Mouse (Mus musculus) limb, embryonic 10.5 days (tissue): ENCODE measurements at regions not wholly inside any gene's neighbourhood (a gene's known extent, or its start where the extent isn't known, plus 50 kb on each side); places are given as distances from the start of the nearest gene placed in this dataset.

Experiments
- DNase-seq: peaks from one replicate; pipeline ENCODE4 v3.0.0-alpha.2; 2017; ENCODE audit warnings: low spot score
- H3K27ac ChIP-seq: fragments of 300-500 bp; sonication (generic); 2 replicates; pipeline ENCODE4 v1.5.1; 2016; ENCODE audit warnings: mild to moderate bottlenecking
- H3K27me3 ChIP-seq: fragments of 300-500 bp; sonication (generic); 2 replicates; pipeline ENCODE4 v1.6.1; 2016; ENCODE audit warnings: low read depth, mild to moderate bottlenecking; ENCODE audit not compliant: poor library complexity, severe bottlenecking
- H3K36me3 ChIP-seq: fragments of 300-500 bp; sonication (generic); 2 replicates; pipeline ENCODE4 v1.6.1; 2016; ENCODE audit warnings: mild to moderate bottlenecking, moderate library complexity
- H3K4me1 ChIP-seq: fragments of 300-500 bp; sonication (generic); 2 replicates; pipeline ENCODE4 v1.6.1; 2016
- H3K4me3 ChIP-seq: fragments of 300-500 bp; sonication (generic); 2 replicates; pipeline ENCODE4 v1.5.1; 2016; ENCODE audit warnings: mild to moderate bottlenecking, moderate library complexity
- H3K9me3 ChIP-seq: fragments of 300-500 bp; sonication (generic); replicated peaks from 2 replicates; pipeline ENCODE4 v1.6.1; 2016; ENCODE audit warnings: mild to moderate bottlenecking
- WGBS: fragments of 180-500 bp; shearing (Covaris S2); methylation state at CpG from one replicate; pipeline ENCODE4 v1.1.7; 2016; 5-methylcytosine and 5-hydroxymethylcytosine counted together

DNA sequence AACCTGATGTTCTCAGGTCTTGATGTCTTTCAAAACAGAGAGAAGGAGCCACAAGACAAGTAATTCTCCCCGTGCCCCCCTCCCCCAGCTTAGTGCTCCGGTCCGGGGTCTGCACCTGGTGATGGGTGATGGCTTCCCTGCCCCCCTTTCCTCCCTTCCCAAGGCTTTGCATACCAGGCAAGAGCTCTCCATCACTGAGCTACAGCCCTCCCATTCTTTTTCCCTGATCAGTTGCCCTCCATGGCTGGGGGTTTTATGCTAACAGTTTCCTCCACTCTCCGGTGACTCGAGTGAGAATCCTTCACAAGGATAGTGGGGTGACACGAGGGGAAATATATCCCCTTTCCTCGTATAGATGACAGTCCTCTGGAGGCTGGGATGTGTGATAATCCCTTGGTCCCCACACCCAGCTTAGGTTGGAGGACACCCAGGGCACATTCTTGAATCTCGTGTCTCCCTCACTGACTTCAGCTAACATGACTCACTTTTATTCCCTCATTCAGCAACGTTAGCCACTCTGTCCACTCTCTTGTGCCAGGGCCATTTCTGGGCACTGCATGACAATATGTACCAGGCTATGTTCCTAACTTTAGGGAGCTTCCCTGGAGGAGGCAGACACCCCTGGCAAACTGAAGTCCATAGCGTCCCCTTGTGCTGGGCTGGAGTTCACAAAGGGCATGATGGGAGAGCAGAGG lies 61.9 kb upstream of the Ampd3 start:
- Histone ChIP-seq H3K36me3 (no peaks in the 10 kb centered on the region), H3K27ac (no peak overlapping the region), H3K27me3 (no peaks in the 10 kb centered on the region), H3K9me3 (no peaks in the 10 kb centered on the region), H3K4me3 (no peak overlapping the region), H3K4me1 (no peaks in the 10 kb centered on the region)
- no peak for DNase-seq
- WGBS = 86% methylated on average over 10 of the region's 10 CpGs

DNA sequence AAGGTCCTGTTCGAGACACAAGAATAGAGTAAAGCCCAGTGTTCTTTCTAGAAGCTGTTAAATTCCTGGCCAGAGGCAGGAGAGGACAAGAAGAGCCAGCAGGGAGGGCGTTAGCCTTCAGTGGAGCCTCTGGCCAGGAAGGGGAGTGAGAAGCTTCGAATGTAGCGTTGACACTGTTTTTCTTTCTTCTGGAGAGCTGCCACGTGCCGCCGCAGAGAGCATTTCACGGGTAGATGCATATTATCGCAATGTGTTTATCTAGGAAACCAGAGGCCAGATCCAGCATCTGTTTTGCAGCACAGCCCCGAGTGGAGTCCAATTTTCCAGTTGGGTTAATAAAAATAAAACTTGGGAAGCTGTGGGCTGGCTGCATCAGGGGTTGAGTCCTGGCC lies 61.3 kb upstream of the Ampd3 start:
- Histone ChIP-seq H3K36me3 (no peaks in the 10 kb centered on the region), H3K4me3 (no peak overlapping the region), H3K9me3 (no peaks in the 10 kb centered on the region), H3K27me3 (no peaks in the 10 kb centered on the region), H3K4me1 (no peaks in the 10 kb centered on the region), H3K27ac (no peak overlapping the region)
- DNase-seq = no peak
- WGBS = 79% methylated on average over 10 of the region's 10 CpGs

DNA sequence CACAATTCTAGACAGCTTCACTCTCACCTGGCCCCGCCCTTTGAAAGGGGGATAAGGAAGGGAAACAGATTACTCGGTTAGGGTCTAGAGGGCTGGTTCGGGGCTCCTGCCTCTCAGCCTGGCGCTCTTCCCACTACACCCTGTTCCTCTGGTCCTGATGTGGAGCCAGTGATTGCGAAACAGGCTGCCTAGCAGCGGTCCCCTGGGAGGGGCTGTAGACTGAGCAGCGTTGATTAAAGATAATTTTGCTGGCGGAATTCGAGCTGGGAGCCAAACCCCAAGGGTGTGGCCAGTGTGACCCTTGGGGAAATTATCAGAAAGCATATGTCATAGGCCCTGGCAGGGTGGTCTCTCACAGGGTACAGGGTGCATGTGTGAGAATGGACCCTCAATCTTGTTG lies 59.9 kb upstream of the Ampd3 start:
- DNase-seq = no peak
- Histone ChIP-seq H3K4me3 (no peak overlapping the region), H3K27ac (no peak overlapping the region), H3K27me3 (no peaks in the 10 kb centered on the region), H3K4me1 (no peaks in the 10 kb centered on the region), H3K9me3 (no peaks in the 10 kb centered on the region), H3K36me3 (no peaks in the 10 kb centered on the region)
- whole genome bisulfite sequencing = 87% methylated on average over 9 of the region's 9 CpGs

DNA sequence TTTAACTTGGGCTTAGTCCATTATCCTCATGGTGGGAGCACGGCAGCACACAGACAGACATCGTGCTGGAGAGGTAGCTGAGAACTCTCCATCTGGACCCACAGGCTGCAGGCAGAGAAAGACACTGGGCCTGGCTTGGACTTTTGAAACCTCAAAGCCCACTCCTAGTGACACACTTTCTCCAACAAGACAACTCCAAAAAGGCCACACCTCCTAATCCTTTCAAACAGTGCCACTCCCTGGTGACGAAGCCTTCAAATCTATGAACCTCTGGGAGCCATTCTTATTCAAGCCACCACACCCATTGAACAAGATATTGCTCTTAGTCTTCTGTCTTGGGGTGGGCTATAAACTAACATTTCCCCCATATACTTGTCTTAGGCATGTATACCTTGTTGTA lies 59.2 kb upstream of the Ampd3 start:
- H3K4me3 ChIP-seq = no peak overlapping the region
- WGBS = 86% methylated on average over 3 of the region's 3 CpGs
- H3K9me3 ChIP-seq = no peaks in the 10 kb centered on the region
- H3K27ac ChIP-seq = no peak overlapping the region
- H3K27me3 ChIP-seq = no peaks in the 10 kb centered on the region
- H3K4me1 ChIP-seq = no peaks in the 10 kb centered on the region
- no peaks in the 10 kb centered on the region for H3K36me3 ChIP-seq
- DNase-seq = no peak

- Histone ChIP-seq H3K36me3 (no peaks in the 10 kb centered on the region), H3K9me3 (no peaks in the 10 kb centered on the region), H3K27me3 (no peaks in the 10 kb centered on the region), H3K4me1 (no peaks in the 10 kb centered on the region), H3K27ac (no peak overlapping the region), H3K4me3 (no peak overlapping the region)
- WGBS = 91% methylated on average over 6 of the region's 6 CpGs
- DNase-seq = no peak
Observed at GRCm38 (mm10) chr7:110709606-110710005, 58.4 kb upstream of the Ampd3 start.

DNA sequence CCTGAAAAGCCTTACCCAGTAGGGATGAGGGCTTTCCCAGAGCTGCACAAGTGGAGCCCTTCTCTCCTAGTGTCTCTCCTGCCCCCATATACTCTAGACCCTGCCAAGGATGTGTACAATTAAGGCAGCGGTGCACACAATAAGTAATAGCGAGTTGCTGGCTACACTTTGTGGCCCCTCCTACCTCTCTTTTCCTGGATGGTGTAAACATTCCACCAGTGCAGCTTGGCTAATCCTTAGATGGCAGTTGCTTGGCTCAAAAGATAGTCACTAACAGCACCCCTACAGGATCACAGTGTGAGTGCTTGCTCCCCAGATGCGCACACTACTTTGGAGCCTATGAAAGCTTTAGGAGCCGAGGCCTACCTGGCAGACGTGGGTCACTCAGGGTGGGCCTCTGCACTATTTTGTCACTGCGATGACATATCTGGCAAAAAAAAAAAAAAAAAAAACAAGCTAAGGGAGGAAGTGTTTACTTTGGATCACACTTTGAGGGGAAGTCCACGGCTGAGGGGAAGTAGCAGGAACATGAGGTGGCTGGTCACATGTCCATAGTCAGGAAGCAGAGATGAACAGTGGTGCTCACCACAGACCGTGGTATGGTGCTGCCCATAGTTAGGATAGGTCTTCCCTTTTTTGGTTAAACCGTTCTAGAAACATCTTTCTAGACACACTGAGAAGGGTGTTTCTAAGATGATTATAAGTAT lies 57.6 kb upstream of the Ampd3 start:
- Histone ChIP-seq H3K4me1 (no peaks in the 10 kb centered on the region), H3K9me3 (no peaks in the 10 kb centered on the region), H3K27me3 (no peaks in the 10 kb centered on the region), H3K4me3 (no peak overlapping the region), H3K36me3 (no peaks in the 10 kb centered on the region), H3K27ac (no peak overlapping the region)
- no peak for DNase-seq
- 92% methylated on average over 9 of the region's 9 CpGs for WGBS

- no peak overlapping the region for H3K27ac ChIP-seq
- H3K9me3 ChIP-seq = no peaks in the 10 kb centered on the region
- no peak overlapping the region for H3K4me3 ChIP-seq
- 75% methylated on average over 3 of the region's 3 CpGs for WGBS
- H3K36me3 ChIP-seq = no peaks in the 10 kb centered on the region
- DNase-seq = no peak
- no peaks in the 10 kb centered on the region for H3K27me3 ChIP-seq
- H3K4me1 ChIP-seq = no peaks in the 10 kb centered on the region
Observed at GRCm38 (mm10) chr7:110713661-110714060, 54.3 kb upstream of the Ampd3 start.

DNA sequence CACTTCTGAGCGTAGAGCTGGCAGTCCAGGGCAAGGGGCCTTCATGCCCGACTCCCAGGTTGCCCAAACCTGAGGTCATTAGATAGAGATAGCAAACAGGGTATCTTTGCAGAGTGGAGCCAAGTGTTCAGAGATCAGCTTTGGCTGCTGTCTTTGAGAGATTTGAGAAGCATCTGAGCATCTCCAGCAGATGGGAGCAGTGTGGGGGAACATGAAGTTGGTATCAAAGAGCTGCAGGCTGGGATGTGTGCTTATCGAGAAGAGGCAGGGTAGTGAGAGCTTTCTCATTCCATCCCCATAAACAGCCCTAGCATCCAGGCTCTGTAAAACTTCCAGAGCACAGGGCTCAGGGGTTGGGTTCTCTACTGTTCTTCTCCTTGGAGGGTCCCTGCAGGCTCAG lies 52.9 kb upstream of the Ampd3 start:
- no peak overlapping the region for H3K4me3 ChIP-seq
- DNase-seq = no peak
- H3K4me1 ChIP-seq = no peaks in the 10 kb centered on the region
- no peak overlapping the region for H3K27ac ChIP-seq
- H3K27me3 ChIP-seq = no peaks in the 10 kb centered on the region
- 88% methylated on average over 3 of the region's 3 CpGs for WGBS
- no peaks in the 10 kb centered on the region for H3K9me3 ChIP-seq
- no peaks in the 10 kb centered on the region for H3K36me3 ChIP-seq

DNA sequence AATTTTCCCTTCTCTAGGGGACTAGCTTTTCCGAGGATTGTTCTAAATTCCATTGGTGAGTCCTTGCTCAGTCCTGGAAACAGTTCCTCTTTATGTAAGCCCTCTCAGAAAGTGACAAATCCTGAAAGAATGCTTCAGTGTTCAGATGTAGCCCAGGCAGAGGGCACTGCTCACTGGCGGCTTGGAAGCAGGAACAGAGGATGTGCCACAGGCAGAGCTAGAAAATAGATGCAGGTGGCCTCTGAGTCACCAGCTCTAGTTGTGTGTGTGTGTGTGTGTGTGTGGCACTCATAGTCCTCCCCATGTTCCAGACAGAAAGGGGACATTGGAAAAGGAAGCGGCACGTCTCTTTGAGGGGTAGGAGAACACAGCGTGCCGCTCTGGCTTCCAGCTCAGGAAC lies 52.5 kb upstream of the Ampd3 start:
- no peak for DNase-seq
- H3K27ac ChIP-seq = no peak overlapping the region
- no peaks in the 10 kb centered on the region for H3K36me3 ChIP-seq
- H3K4me1 ChIP-seq = no peaks in the 10 kb centered on the region
- 85% methylated on average over 6 of the region's 6 CpGs for WGBS
- H3K9me3 ChIP-seq = no peaks in the 10 kb centered on the region
- no peaks in the 10 kb centered on the region for H3K27me3 ChIP-seq
- H3K4me3 ChIP-seq = no peak overlapping the region

DNA sequence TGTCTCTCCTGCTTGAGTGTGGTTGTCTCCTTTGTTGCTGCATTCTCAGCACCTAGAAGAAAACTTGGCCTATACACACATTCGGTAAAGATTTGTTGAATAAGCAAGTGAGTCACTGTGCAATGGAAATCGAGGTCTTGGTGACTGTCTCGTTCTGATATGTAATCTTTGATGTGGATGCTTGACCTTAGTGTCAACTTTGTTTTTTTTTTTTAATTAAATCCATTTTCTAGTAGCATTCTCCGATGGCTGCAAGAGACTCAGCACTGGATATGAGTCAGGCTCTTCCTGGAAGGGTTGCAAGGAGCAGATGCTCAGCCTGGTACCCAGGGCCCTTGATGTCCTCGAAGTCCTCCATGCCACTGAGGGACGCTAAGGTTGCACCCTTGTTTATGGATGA lies 50.9 kb upstream of the Ampd3 start:
- H3K4me3 ChIP-seq = no peak overlapping the region
- no peak for DNase-seq
- H3K27ac ChIP-seq = no peak overlapping the region
- H3K9me3 ChIP-seq = no peaks in the 10 kb centered on the region
- no peaks in the 10 kb centered on the region for H3K4me1 ChIP-seq
- H3K27me3 ChIP-seq = no peaks in the 10 kb centered on the region
- H3K36me3 ChIP-seq = no peaks in the 10 kb centered on the region
- WGBS = 87% methylated on average over 6 of the region's 6 CpGs
